35 mouse cellular contexts compared by ENCODE assay signal in genomic region chr1:193764103-193764502, GRCm38 (mm10).
"Had no signal": no experiment of that assay in that cellular context is flagged by ENCODE, and none has a peak within 500 bp of the region (broad histone marks: within the 10 kb centered on the region; RNA-seq: fewer than 3 reads in every experiment).

No protein-coding gene starts in this region.

- H3K9ac ChIP-seq: heart, embryonic 12.5 days; heart, embryonic 13.5 days; heart, embryonic 15.5 days; hindbrain, embryonic 12.5 days; hindbrain, embryonic 13.5 days; hindbrain, embryonic 14.5 days; hindbrain, embryonic 15.5 days; intestine, embryonic 15.5 days; kidney, embryonic 15.5 days had no signal

- H3K4me2 ChIP-seq: heart, embryonic 11.5 days; heart, embryonic 12.5 days; heart, embryonic 13.5 days; heart, embryonic 15.5 days; hindbrain, embryonic 12.5 days; hindbrain, embryonic 13.5 days; hindbrain, embryonic 14.5 days; hindbrain, embryonic 15.5 days; intestine, embryonic 15.5 days; kidney, embryonic 15.5 days had no signal

- H3K36me3 ChIP-seq: heart, embryonic 10.5 days; heart, embryonic 12.5 days; heart, embryonic 13.5 days; heart, embryonic 15.5 days; hindbrain, embryonic 10.5 days; hindbrain, embryonic 12.5 days; hindbrain, embryonic 13.5 days; hindbrain, embryonic 15.5 days; intestine, embryonic 15.5 days; kidney, embryonic 15.5 days had no signal

- H3K9me3 ChIP-seq: heart, embryonic 10.5 days; heart, embryonic 12.5 days; heart, embryonic 13.5 days; heart, embryonic 15.5 days; hindbrain, embryonic 10.5 days; hindbrain, embryonic 12.5 days; hindbrain, embryonic 13.5 days; hindbrain, embryonic 15.5 days; intestine, embryonic 15.5 days; kidney, embryonic 15.5 days had no signal

- H3K27ac ChIP-seq: heart, embryonic 10.5 days; heart, embryonic 13.5 days; heart, embryonic 15.5 days; hindbrain, embryonic 10.5 days; hindbrain, embryonic 12.5 days; hindbrain, embryonic 13.5 days; hindbrain, embryonic 14.5 days; hindbrain, embryonic 15.5 days; hindbrain, postnatal 0 days; intestine, embryonic 15.5 days; kidney, embryonic 15.5 days; kidney, postnatal 0 days; layer of hippocampus, adult 2 months had no signal

- H3K27me3 ChIP-seq: heart, embryonic 12.5 days; heart, embryonic 13.5 days; heart, embryonic 15.5 days; hindbrain, embryonic 12.5 days; hindbrain, embryonic 13.5 days; hindbrain, embryonic 15.5 days; intestine, embryonic 15.5 days; kidney, embryonic 15.5 days had no signal

- H3K4me1 ChIP-seq: heart, embryonic 10.5 days; heart, embryonic 12.5 days; heart, embryonic 13.5 days; heart, embryonic 15.5 days; hindbrain, embryonic 10.5 days; hindbrain, embryonic 12.5 days; hindbrain, embryonic 13.5 days; hindbrain, embryonic 15.5 days; intestine, embryonic 15.5 days; kidney, embryonic 15.5 days had no signal

- H3K4me3 ChIP-seq: heart, embryonic 10.5 days; heart, embryonic 12.5 days; heart, embryonic 13.5 days; heart, embryonic 15.5 days; hindbrain, embryonic 10.5 days; hindbrain, embryonic 12.5 days; hindbrain, embryonic 13.5 days; hindbrain, embryonic 15.5 days; intestine, embryonic 15.5 days; kidney, embryonic 15.5 days; layer of hippocampus, adult 2 months had no signal

- DNase-seq: heart, postnatal 10 days; heart, postnatal 14 days; heart, postnatal 36 days; heart, postnatal 4 days; kidney, adult 11 months; kidney, adult 18-20 months; kidney, adult 2 months; kidney, adult 8-10 months; kidney, adult 9 months; kidney, postnatal 10 days; kidney, postnatal 14 days; kidney, postnatal 25 days; kidney, postnatal 36 days; kidney, postnatal 4 days; layer of hippocampus, adult 9-11 months; layer of hippocampus, postnatal 36 days had no signal

- ATAC-seq: hindbrain, embryonic 16.5 days; hindbrain, postnatal 0 days; inflammation-experienced regulatory T-cells, adult 6 months; intestine, embryonic 15.5 days; intestine, embryonic 16.5 days; intestine, postnatal 0 days had no signal
